Mouse (Mus musculus) ES-Bruce4 (cell line): Measurements from ENCODE around the gene Pnrc1. TPM values are rescaled to one million over a fixed set of nuclear protein-coding genes. Genes with fewer than 3 reads are reported as not detected.

Experiments
- H3K27ac ChIP-seq: 2 replicates; pipeline ENCODE4 v1.5.1; 2012; ENCODE audit warnings: low read length, inconsistent platforms; ENCODE audit not compliant: insufficient read depth
- H3K27me3 ChIP-seq: 2 replicates; pipeline ENCODE4 v1.6.1; 2012; ENCODE audit warnings: mild to moderate bottlenecking, low read length, inconsistent platforms; ENCODE audit not compliant: control insufficient read depth, poor library complexity, insufficient read depth, severe bottlenecking
- H3K36me3 ChIP-seq: 2 replicates; pipeline ENCODE4 v1.6.1; 2012; ENCODE audit warnings: inconsistent platforms, mild to moderate bottlenecking, low read length, moderate library complexity; ENCODE audit not compliant: control insufficient read depth, poor library complexity, insufficient read depth, severe bottlenecking
- H3K4me1 ChIP-seq: one replicate; pipeline ENCODE4 v1.8.1; 2011; ENCODE audit warnings: low read length; ENCODE audit not compliant: control insufficient read depth, insufficient read depth
- H3K4me3 ChIP-seq: 2 replicates; pipeline ENCODE4 v1.5.1; 2011; ENCODE audit warnings: low read depth, mild to moderate bottlenecking, low read length
- H3K9ac ChIP-seq: 2 replicates; pipeline ENCODE4 v1.6.1; 2012; ENCODE audit warnings: low read depth, mild to moderate bottlenecking, inconsistent platforms; ENCODE audit not compliant: poor library complexity, severe bottlenecking
- H3K9me3 ChIP-seq: replicated peaks from 2 replicates; pipeline ENCODE4 v1.6.1; 2012; ENCODE audit warnings: mild to moderate bottlenecking, low read length, inconsistent platforms; ENCODE audit not compliant: control insufficient read depth, poor library complexity, insufficient read depth, severe bottlenecking
- CTCF ChIP-seq: IDR thresholded peaks from one replicate; pipeline ENCODE4 v1.8.1; 2011; ENCODE audit warnings: low read depth, low read length
- EP300 ChIP-seq: IDR thresholded peaks from 2 replicates; pipeline ENCODE4 v1.6.1; 2011; ENCODE audit warnings: low read depth, low read length; ENCODE audit not compliant: insufficient read depth
- POLR2A ChIP-seq: IDR thresholded peaks from one replicate; pipeline ENCODE4 v1.8.1; 2011; ENCODE audit warnings: low read length; ENCODE audit not compliant: insufficient read depth
- polyA plus RNA-seq: library from polyadenylated mRNA; stranded (reverse); fragments of >200 nt; gene quantifications from 2 replicates; pipeline ENCODE4 v1.2.4, GENCODE M21; 2011; ENCODE audit warnings: low read depth; ENCODE audit not compliant: missing spikeins, insufficient read depth, insufficient read length

Gene Pnrc1
- polyA plus RNA-seq, 1 experiment = 72.9 TPM

DNA sequence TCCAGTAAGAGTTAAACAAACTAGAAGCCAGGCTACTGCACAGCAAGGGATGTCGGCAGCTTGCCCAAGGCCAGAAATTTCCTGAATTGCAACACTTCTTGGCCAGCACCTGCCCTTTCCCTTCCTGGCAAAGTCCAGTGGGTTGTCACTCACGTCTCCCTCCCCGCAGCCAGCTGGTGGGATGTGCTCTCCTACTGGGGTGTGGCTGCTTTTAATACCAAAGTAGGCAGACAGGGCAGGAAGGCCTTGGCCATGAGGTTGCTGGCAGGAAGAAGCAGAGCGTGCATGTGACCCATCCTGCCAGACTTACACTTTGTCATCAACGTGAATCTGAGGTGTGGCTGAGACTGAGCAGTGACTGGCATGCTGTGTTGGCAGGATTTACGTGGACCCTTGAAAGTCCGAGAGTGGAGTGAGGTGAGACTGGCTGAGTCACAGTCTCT is 28.6 kb downstream of the Pnrc1 start:
- no peaks in the 10 kb centered on the region for H3K9me3 ChIP-seq
- H3K4me1 ChIP-seq = peaks cover 11% of the 10 kb centered on the region
- TF ChIP-seq POLR2A (no peak), EP300 (0 out of 2 replicates have a peak, but pooled peaks have one; percentile 57)
- H3K36me3 ChIP-seq = no peaks in the 10 kb centered on the region
- no peak overlapping the region for H3K9ac ChIP-seq
- no peaks in the 10 kb centered on the region for H3K27me3 ChIP-seq
- H3K4me3 ChIP-seq = no peak overlapping the region
- H3K27ac ChIP-seq = no peak overlapping the region

DNA sequence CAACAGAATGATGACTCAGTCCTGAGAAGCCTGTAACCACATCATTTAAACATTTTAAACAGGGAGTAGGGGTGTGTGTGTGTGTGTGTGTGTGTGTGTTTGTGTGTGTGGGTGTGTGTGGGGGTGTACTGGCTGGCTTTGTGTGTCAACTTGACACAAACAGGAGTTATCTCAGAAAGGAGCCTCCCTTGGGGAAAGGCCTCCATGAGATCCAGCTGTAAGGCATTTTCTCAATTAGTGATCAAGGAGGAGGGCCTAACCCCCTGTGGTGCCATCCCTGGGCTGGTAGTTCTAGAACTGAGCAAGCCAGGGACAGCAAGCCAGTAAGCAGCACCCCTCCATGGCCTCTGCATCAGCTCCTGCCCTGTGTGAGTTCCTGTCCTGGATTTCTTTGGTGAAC is 29.7 kb downstream of the Pnrc1 start:
- Histone ChIP-seq H3K36me3 (no peaks in the 10 kb centered on the region), H3K27ac (no peak overlapping the region), H3K27me3 (no peaks in the 10 kb centered on the region)

DNA sequence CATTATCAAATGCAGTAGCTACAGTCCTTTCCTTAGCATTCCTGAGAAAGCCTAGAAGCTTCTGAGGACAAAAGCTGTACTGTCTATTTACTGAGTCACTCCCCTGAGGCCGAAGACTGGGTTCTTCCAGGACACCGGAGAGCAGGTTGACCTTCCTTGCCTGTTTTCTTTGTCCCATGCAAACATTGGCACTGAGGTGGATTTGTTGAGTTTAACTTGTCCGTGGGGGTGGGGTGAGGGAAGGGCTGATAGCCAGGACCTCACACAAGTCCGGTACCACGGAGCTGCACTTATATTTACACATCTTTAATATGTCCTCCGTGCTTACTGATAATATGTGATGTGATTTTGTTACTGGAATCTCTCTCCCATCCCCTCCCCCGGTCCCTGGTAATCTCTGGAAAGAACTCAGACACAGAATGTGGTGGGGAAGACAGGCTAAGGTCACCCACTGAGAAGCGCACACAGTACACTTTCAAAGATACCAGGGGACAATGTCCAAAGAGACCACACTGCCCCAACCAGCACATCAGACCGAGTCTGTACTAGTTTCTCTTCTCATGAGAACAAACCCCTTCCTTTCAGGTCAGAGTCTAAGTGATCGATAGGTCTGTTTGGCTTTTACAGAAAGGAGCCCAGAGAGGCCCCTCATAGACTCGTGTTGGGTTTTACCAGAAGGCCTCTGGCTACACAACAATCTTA is 32.5 kb downstream of the Pnrc1 start:
- TF ChIP-seq EP300 (peak; percentile 56; the same call in 1 of the 2 replicates), POLR2A (no peak)
- Histone ChIP-seq H3K27me3 (no peaks in the 10 kb centered on the region), H3K36me3 (no peaks in the 10 kb centered on the region), H3K27ac (0 out of 2 replicates have a peak overlapping the region, but pooled peaks have one; percentile 13), H3K4me1 (peaks cover 8% of the 10 kb centered on the region), H3K9ac (no peak overlapping the region), H3K9me3 (no peaks in the 10 kb centered on the region), H3K4me3 (no peak overlapping the region)

More for the DNA sequence above, 29.7 kb downstream of the Pnrc1 start:
- TF ChIP-seq CTCF (no peak), POLR2A (no peak), EP300 (no peak)
- Histone ChIP-seq H3K4me3 (no peak overlapping the region), H3K9me3 (no peaks in the 10 kb centered on the region), H3K4me1 (peaks cover 11% of the 10 kb centered on the region), H3K9ac (no peak overlapping the region)

DNA sequence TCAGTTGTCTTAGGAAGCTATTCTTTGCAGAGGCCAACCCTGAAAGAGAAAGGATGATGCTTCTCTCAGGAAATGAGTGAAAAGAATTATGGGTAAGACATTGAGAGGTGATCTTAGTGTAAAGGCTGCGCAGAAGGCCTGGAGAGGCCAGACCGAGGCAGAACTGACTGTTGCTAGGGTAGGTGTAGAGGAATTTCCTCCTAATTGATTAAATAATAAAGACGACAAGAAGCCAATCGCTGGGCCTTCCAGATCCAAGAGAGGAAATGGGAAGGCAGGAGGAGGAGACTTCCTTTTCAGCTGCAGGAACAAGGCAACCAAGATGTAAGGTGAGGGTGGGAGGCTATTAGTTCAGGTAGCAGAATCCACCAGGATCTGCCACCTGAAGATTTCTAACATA is 35.3 kb downstream of the Pnrc1 start:
- no peaks in the 10 kb centered on the region for H3K27me3 ChIP-seq
- no peaks in the 10 kb centered on the region for H3K4me1 ChIP-seq
- TF ChIP-seq CTCF (no peak), EP300 (no peak), POLR2A (no peak)
- H3K9ac ChIP-seq = no peak overlapping the region
- no peaks in the 10 kb centered on the region for H3K9me3 ChIP-seq
- no peak overlapping the region for H3K4me3 ChIP-seq
- H3K27ac ChIP-seq = no peak overlapping the region
- H3K36me3 ChIP-seq = no peaks in the 10 kb centered on the region

DNA sequence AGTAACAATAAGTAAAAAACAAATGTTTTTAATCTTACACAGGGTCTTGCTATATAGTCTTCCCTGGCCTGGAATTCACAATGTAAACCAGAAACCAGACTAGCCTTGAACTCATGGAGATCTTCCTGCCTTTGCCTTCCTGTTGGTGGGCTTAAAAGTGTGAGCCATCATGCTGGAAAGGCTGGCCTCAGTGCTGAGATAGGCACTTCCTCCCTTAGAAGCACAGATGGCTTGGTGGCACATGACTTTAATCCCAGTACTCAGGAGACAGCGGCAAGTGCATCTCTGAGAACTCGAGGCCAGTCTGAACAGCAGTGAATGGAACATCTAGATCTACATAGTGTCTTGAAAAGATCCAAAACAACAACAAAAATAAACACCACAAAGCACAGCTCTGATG is 39.1 kb downstream of the Pnrc1 start:
- no peaks in the 10 kb centered on the region for H3K27me3 ChIP-seq
- TF ChIP-seq POLR2A (no peak), CTCF (no peak), EP300 (no peak)

DNA sequence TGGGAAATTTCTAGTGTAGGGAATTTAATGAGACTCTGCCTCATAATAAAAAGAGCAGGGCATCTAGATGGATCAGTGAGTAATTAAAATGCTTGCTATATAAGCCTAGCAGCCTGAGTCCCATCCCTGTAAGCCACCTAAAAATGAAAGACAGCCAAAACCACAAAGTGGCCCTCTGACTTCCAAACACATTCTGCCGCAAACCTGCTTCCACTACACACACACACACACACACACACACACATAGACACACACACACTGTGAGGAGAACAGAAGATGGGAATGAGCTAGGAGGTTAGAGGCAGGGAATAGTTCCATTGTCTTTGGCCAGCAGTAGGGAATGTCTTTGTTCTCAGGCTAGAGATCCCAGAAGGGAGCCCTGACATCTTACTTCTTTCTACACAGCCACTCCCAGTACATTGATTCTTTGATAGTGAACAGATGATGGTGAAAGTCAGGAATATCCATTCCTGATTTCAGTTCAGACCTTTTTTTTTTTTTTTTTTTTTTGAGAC is 40.2 kb downstream of the Pnrc1 start:
- peak overlapping the region; percentile 72; the same call in 1 of the 2 replicates for H3K27ac ChIP-seq
- H3K4me1 ChIP-seq = peaks cover 4% of the 10 kb centered on the region
- H3K9me3 ChIP-seq = no peaks in the 10 kb centered on the region
- no peaks in the 10 kb centered on the region for H3K27me3 ChIP-seq
- peaks cover 14% of the 10 kb centered on the region for H3K36me3 ChIP-seq
- H3K4me3 ChIP-seq = no peak overlapping the region
- H3K9ac ChIP-seq = no peak overlapping the region
- TF ChIP-seq POLR2A (no peak), CTCF (no peak), EP300 (no peak)

More for the DNA sequence above, 39.1 kb downstream of the Pnrc1 start:
- Histone ChIP-seq H3K4me1 (peaks cover 3% of the 10 kb centered on the region), H3K36me3 (peaks cover 5% of the 10 kb centered on the region), H3K4me3 (no peak overlapping the region), H3K27ac (no peak overlapping the region), H3K9ac (no peak overlapping the region), H3K9me3 (no peaks in the 10 kb centered on the region)
